Mouse (Mus musculus): ENCODE measurements around the gene Wdr11. TPM values are rescaled to one million over a fixed set of nuclear protein-coding genes. Genes with fewer than 3 reads are reported as not detected.

Wdr11 gene
- polyA plus RNA-seq, 1 experiment from 2014 or later: 31.4 TPM

GRCm38 (mm10) chr7:129670280-129670679 lies 78.6 kb downstream of the Wdr11 start:
- Histone ChIP-seq H3K27ac (ENCODE audit: low read depth, low read length) (no peak overlapping the region), H3K4me3 (ENCODE audit: low read depth, low read length) (no peak overlapping the region), H3K9me3 (replicated peaks; ENCODE audit: control insufficient read depth, low read length) (no peaks in the 10 kb centered on the region), H3K4me1 (ENCODE audit: control insufficient read depth, insufficient read depth, low read length) (no peaks in the 10 kb centered on the region), H3K4me2 (no peak overlapping the region), H3K9ac (ENCODE audit: low read depth, low read length) (no peak overlapping the region), H3K27me3 (ENCODE audit: control insufficient read depth, insufficient read depth, low read length) (no peaks in the 10 kb centered on the region), H3K36me3 (ENCODE audit: control insufficient read depth, insufficient read depth, low read length) (no peaks in the 10 kb centered on the region)
- ATAC-seq (replicated peaks; ENCODE audit: insufficient number of reproducible peaks, low FRiP score, low TSS enrichment): no peak
- 81% methylated on average over 10 of the region's 10 CpGs for WGBS (ENCODE audit: insufficient replicate concordance)

- H3K4me2 ChIP-seq: no peak overlapping the region
Observed at GRCm38 (mm10) chr7:129671675-129672651, 80.3 kb downstream of the Wdr11 start.

GRCm38 (mm10) chr7:129673776-129674175 lies 82.1 kb downstream of the Wdr11 start:
- no peak overlapping the region for H3K4me3 ChIP-seq (ENCODE audit: low read depth, low read length)
- H3K36me3 ChIP-seq (ENCODE audit: control insufficient read depth, insufficient read depth, low read length): no peaks in the 10 kb centered on the region
- no peak for ATAC-seq (replicated peaks; ENCODE audit: insufficient number of reproducible peaks, low FRiP score, low TSS enrichment)
- no peaks in the 10 kb centered on the region for H3K4me1 ChIP-seq (ENCODE audit: control insufficient read depth, insufficient read depth, low read length)
- no peak overlapping the region for H3K4me2 ChIP-seq
- no peak overlapping the region for H3K27ac ChIP-seq (ENCODE audit: low read depth, low read length)
- WGBS (ENCODE audit: insufficient replicate concordance): 87% methylated on average over 9 of the region's 9 CpGs
- no peaks in the 10 kb centered on the region for H3K27me3 ChIP-seq (ENCODE audit: control insufficient read depth, insufficient read depth, low read length)
- H3K9me3 ChIP-seq (replicated peaks; ENCODE audit: control insufficient read depth, low read length): no peaks in the 10 kb centered on the region
- no peak overlapping the region for H3K9ac ChIP-seq (ENCODE audit: low read depth, low read length)

More at GRCm38 (mm10) chr7:129671675-129672651, 80.3 kb downstream of the Wdr11 start:
- no peak overlapping the region for H3K9ac ChIP-seq (ENCODE audit: low read depth, low read length)
- no peaks in the 10 kb centered on the region for H3K4me1 ChIP-seq (ENCODE audit: control insufficient read depth, insufficient read depth, low read length)
- H3K36me3 ChIP-seq (ENCODE audit: control insufficient read depth, insufficient read depth, low read length): no peaks in the 10 kb centered on the region
- no peak overlapping the region for H3K4me3 ChIP-seq (ENCODE audit: low read depth, low read length)
- H3K9me3 ChIP-seq (replicated peaks; ENCODE audit: control insufficient read depth, low read length): no peaks in the 10 kb centered on the region
- no peaks in the 10 kb centered on the region for H3K27me3 ChIP-seq (ENCODE audit: control insufficient read depth, insufficient read depth, low read length)
- no peak overlapping the region for H3K27ac ChIP-seq (ENCODE audit: low read depth, low read length)
- no peak for ATAC-seq (replicated peaks; ENCODE audit: insufficient number of reproducible peaks, low FRiP score, low TSS enrichment)
- 79% methylated on average over 18 of the region's 18 CpGs for WGBS (ENCODE audit: insufficient replicate concordance)

GRCm38 (mm10) chr7:129674558-129674957 lies 82.9 kb downstream of the Wdr11 start:
- H3K27ac ChIP-seq (ENCODE audit: low read depth, low read length): no peak overlapping the region
- no peak for ATAC-seq (replicated peaks; ENCODE audit: insufficient number of reproducible peaks, low FRiP score, low TSS enrichment)
- no peak overlapping the region for H3K4me3 ChIP-seq (ENCODE audit: low read depth, low read length)
- H3K36me3 ChIP-seq (ENCODE audit: control insufficient read depth, insufficient read depth, low read length): no peaks in the 10 kb centered on the region
- no peaks in the 10 kb centered on the region for H3K4me1 ChIP-seq (ENCODE audit: control insufficient read depth, insufficient read depth, low read length)
- no peak overlapping the region for H3K9ac ChIP-seq (ENCODE audit: low read depth, low read length)
- H3K27me3 ChIP-seq (ENCODE audit: control insufficient read depth, insufficient read depth, low read length): no peaks in the 10 kb centered on the region
- no peak overlapping the region for H3K4me2 ChIP-seq
- H3K9me3 ChIP-seq (replicated peaks; ENCODE audit: control insufficient read depth, low read length): no peaks in the 10 kb centered on the region
- WGBS (ENCODE audit: insufficient replicate concordance): 73% methylated on average over 4 of the region's 4 CpGs

- H3K9me3 ChIP-seq (replicated peaks; ENCODE audit: control insufficient read depth, low read length): no peaks in the 10 kb centered on the region
- no peak overlapping the region for H3K4me3 ChIP-seq (ENCODE audit: low read depth, low read length)
- H3K4me2 ChIP-seq: no peak overlapping the region
- WGBS (ENCODE audit: insufficient replicate concordance): 81% methylated on average over 6 of the region's 6 CpGs
- no peaks in the 10 kb centered on the region for H3K27me3 ChIP-seq (ENCODE audit: control insufficient read depth, insufficient read depth, low read length)
- no peak overlapping the region for H3K9ac ChIP-seq (ENCODE audit: low read depth, low read length)
- H3K36me3 ChIP-seq (ENCODE audit: control insufficient read depth, insufficient read depth, low read length): no peaks in the 10 kb centered on the region
- H3K27ac ChIP-seq (ENCODE audit: low read depth, low read length): no peak overlapping the region
- no peak for ATAC-seq (replicated peaks; ENCODE audit: insufficient number of reproducible peaks, low FRiP score, low TSS enrichment)
- no peaks in the 10 kb centered on the region for H3K4me1 ChIP-seq (ENCODE audit: control insufficient read depth, insufficient read depth, low read length)
Observed at GRCm38 (mm10) chr7:129675852-129676251, 84.2 kb downstream of the Wdr11 start.

GRCm38 (mm10) chr7:129677141-129677540 lies 85.5 kb downstream of the Wdr11 start:
- H3K4me3 ChIP-seq (ENCODE audit: low read depth, low read length): no peak overlapping the region

GRCm38 (mm10) chr7:129678431-129678830 lies 86.8 kb downstream of the Wdr11 start:
- Histone ChIP-seq H3K4me1 (ENCODE audit: control insufficient read depth, insufficient read depth, low read length) (peaks cover 7% of the 10 kb centered on the region), H3K4me2 (no peak overlapping the region), H3K9ac (ENCODE audit: low read depth, low read length) (no peak overlapping the region), H3K27ac (ENCODE audit: low read depth, low read length) (no peak overlapping the region), H3K36me3 (ENCODE audit: control insufficient read depth, insufficient read depth, low read length) (no peaks in the 10 kb centered on the region), H3K27me3 (ENCODE audit: control insufficient read depth, insufficient read depth, low read length) (no peaks in the 10 kb centered on the region), H3K4me3 (ENCODE audit: low read depth, low read length) (no peak overlapping the region), H3K9me3 (replicated peaks; ENCODE audit: control insufficient read depth, low read length) (no peaks in the 10 kb centered on the region)
- ATAC-seq (replicated peaks; ENCODE audit: insufficient number of reproducible peaks, low FRiP score, low TSS enrichment): no peak
- WGBS (ENCODE audit: insufficient replicate concordance): 63% methylated on average over 8 of the region's 8 CpGs

More at GRCm38 (mm10) chr7:129677141-129677540, 85.5 kb downstream of the Wdr11 start:
- H3K27me3 ChIP-seq (ENCODE audit: control insufficient read depth, insufficient read depth, low read length): no peaks in the 10 kb centered on the region
- H3K27ac ChIP-seq (ENCODE audit: low read depth, low read length): no peak overlapping the region
- H3K4me1 ChIP-seq (ENCODE audit: control insufficient read depth, insufficient read depth, low read length): no peaks in the 10 kb centered on the region
- no peak for ATAC-seq (replicated peaks; ENCODE audit: insufficient number of reproducible peaks, low FRiP score, low TSS enrichment)
- WGBS (ENCODE audit: insufficient replicate concordance): 72% methylated on average over 4 of the region's 4 CpGs
- no peak overlapping the region for H3K9ac ChIP-seq (ENCODE audit: low read depth, low read length)
- no peak overlapping the region for H3K4me2 ChIP-seq
- H3K9me3 ChIP-seq (replicated peaks; ENCODE audit: control insufficient read depth, low read length): no peaks in the 10 kb centered on the region
- H3K36me3 ChIP-seq (ENCODE audit: control insufficient read depth, insufficient read depth, low read length): no peaks in the 10 kb centered on the region

GRCm38 (mm10) chr7:129678972-129679371 lies 87.3 kb downstream of the Wdr11 start:
- H3K4me2 ChIP-seq: no peak overlapping the region
- ATAC-seq (replicated peaks; ENCODE audit: insufficient number of reproducible peaks, low FRiP score, low TSS enrichment): no peak
- H3K27me3 ChIP-seq (ENCODE audit: control insufficient read depth, insufficient read depth, low read length): no peaks in the 10 kb centered on the region

More at GRCm38 (mm10) chr7:129678972-129679371, 87.3 kb downstream of the Wdr11 start:
- H3K36me3 ChIP-seq (ENCODE audit: control insufficient read depth, insufficient read depth, low read length): no peaks in the 10 kb centered on the region
- peaks cover 7% of the 10 kb centered on the region for H3K4me1 ChIP-seq (ENCODE audit: control insufficient read depth, insufficient read depth, low read length)
- 74% methylated on average over 8 of the region's 8 CpGs for WGBS (ENCODE audit: insufficient replicate concordance)
- no peaks in the 10 kb centered on the region for H3K9me3 ChIP-seq (replicated peaks; ENCODE audit: control insufficient read depth, low read length)
- H3K9ac ChIP-seq (ENCODE audit: low read depth, low read length): no peak overlapping the region
- no peak overlapping the region for H3K4me3 ChIP-seq (ENCODE audit: low read depth, low read length)
- H3K27ac ChIP-seq (ENCODE audit: low read depth, low read length): no peak overlapping the region
